In the genomic region with DNA sequence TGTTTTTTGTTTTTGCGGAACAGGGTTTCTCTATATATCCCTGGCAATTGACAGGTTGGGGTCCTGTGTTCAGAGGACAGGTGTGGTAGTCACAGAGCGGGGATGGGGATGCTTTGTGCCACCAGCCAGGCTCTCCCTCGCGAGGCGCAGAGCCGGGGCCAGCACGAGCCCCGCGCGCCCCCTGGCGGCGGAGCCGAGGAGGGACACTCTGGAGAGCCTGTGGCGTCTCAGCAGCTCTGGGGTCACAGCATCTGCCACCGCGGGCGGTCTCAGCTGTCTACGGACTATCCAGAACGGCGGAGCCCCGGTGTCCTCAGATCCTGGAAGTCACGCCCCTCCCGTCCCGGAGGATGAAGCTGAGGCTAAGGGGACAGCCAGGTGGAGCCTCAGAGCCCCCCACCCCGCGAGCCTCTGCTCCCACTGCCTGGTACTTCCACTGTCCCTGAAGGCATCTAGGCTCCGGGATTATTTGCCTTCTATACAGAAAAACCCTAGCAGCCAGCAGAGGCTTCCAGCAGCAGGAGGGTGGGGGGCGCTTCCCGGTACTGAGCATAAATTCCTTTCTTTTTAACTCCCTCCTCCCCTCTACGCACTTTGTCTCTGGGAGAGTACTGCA, we compare ENCODE assay signal across 8 mouse cellular contexts.
A peak's percentile ranks its signal among the peaks of the same experiment; 100 is the strongest.
DNase-seq lines count a peak whose midpoint lies in the region; ATAC-seq and TF ChIP-seq lines count a peak whose summit lies in the region.

No protein-coding gene starts in this region.

- peak; percentile 83 for TF ChIP-seq CTCF in bone marrow macrophage, adult 2 months (IDR thresholded peaks at IDR 0.05; ENCODE audit: low read depth, low read length)
- peak; percentile 73 for TF ChIP-seq CTCF in embryonic fibroblast, embryonic 13.5 days (IDR thresholded peaks at IDR 0.05; ENCODE audit: borderline replicate concordance, insufficient read depth, low read length)

- no peak for TF ChIP-seq POLR2A in bone marrow macrophage, adult 2 months (IDR thresholded peaks at IDR 0.05; ENCODE audit: borderline replicate concordance, low read depth, low read length)
- TF ChIP-seq POLR2A in embryonic fibroblast, embryonic 13.5 days (IDR thresholded peaks at IDR 0.05; ENCODE audit: low read depth, low read length), result no peak
- TF ChIP-seq POLR2A in myocyte (IDR thresholded peaks at IDR 0.05; ENCODE audit: insufficient read length, low read depth), result no peak

- no peak overlapping the region for H3K4me3 ChIP-seq in bone marrow macrophage, adult 2 months (ENCODE audit: insufficient read depth, low read length)
- no peak overlapping the region for H3K4me3 ChIP-seq in embryonic fibroblast, embryonic 13.5 days (ENCODE audit: insufficient read depth, low read length)
- no peak overlapping the region for H3K4me3 ChIP-seq in heart, embryonic 11.5 days (ENCODE audit: low read depth, low read length)
- H3K4me3 ChIP-seq in kidney, embryonic 14.5 days (ENCODE audit: low read length), result peak overlapping the region; percentile 24
- H3K4me3 ChIP-seq in liver, embryonic 11.5 days (ENCODE audit: low read depth, low read length), result peak overlapping the region; percentile 29; the same call in 1 of the 2 replicates
- no peak overlapping the region for H3K4me3 ChIP-seq in myocyte

- H3K4me1 ChIP-seq in bone marrow macrophage, adult 2 months (ENCODE audit: control insufficient read depth, insufficient read depth, low read length), result peaks cover 5% of the 10 kb centered on the region; the same call in 1 of the 2 replicates
- H3K4me1 ChIP-seq in embryonic fibroblast, embryonic 13.5 days (ENCODE audit: control insufficient read depth, insufficient read depth, low read length), result no peaks in the 10 kb centered on the region
- H3K4me1 ChIP-seq in heart, embryonic 11.5 days (ENCODE audit: control insufficient read depth, insufficient read depth, low read length), result no peaks in the 10 kb centered on the region
- H3K4me1 ChIP-seq in kidney, embryonic 14.5 days (ENCODE audit: control insufficient read depth, insufficient read depth, low read length), result no peaks in the 10 kb centered on the region
- H3K4me1 ChIP-seq in liver, embryonic 11.5 days (replicated peaks; ENCODE audit: control insufficient read depth, insufficient read depth, low read length), result no peaks in the 10 kb centered on the region

- H3K27me3 ChIP-seq in heart, embryonic 11.5 days (ENCODE audit: control insufficient read depth, insufficient read depth, low read length), result no peaks in the 10 kb centered on the region
- no peaks in the 10 kb centered on the region for H3K27me3 ChIP-seq in kidney, embryonic 14.5 days (ENCODE audit: control insufficient read depth, insufficient read depth, low read length)
- no peaks in the 10 kb centered on the region for H3K27me3 ChIP-seq in liver, embryonic 11.5 days (replicated peaks; ENCODE audit: control insufficient read depth, insufficient read depth, low read length)
- H3K27me3 ChIP-seq in myocyte (ENCODE audit: control insufficient read depth, insufficient read depth, insufficient read length), result no peaks in the 10 kb centered on the region
- H3K27me3 ChIP-seq in splenic B cell, adult 2 months (ENCODE audit: control insufficient read depth, insufficient read depth, low read length, poor library complexity, severe bottlenecking), result no peaks in the 10 kb centered on the region

- WGBS in heart, embryonic 11.5 days (ENCODE audit: insufficient replicate concordance), result 5% methylated on average over 30 of the region's 30 CpGs
- 8% methylated on average over 30 of the region's 30 CpGs for WGBS in kidney, embryonic 14.5 days
- WGBS in liver, embryonic 11.5 days, result 7% methylated on average over 30 of the region's 30 CpGs

- ATAC-seq in CD4-positive, CD25-positive, alpha-beta regulatory T cell, adult 4 months, result peak; percentile 90
- peak; percentile 64; the same call in 1 of the 2 replicates for ATAC-seq in heart, embryonic 11.5 days (replicated peaks; ENCODE audit: insufficient number of reproducible peaks, low FRiP score, low TSS enrichment)
- ATAC-seq in kidney, embryonic 14.5 days (ENCODE audit: low FRiP score, low TSS enrichment), result peak; percentile 79
- peak; percentile 82 for ATAC-seq in liver, embryonic 11.5 days (replicated peaks; ENCODE audit: low FRiP score)

- H3K9ac ChIP-seq in heart, embryonic 11.5 days (ENCODE audit: low read depth, low read length), result peak overlapping the region; percentile 58
- H3K9ac ChIP-seq in kidney, embryonic 14.5 days (ENCODE audit: low read depth, low read length), result no peak overlapping the region; the same call in 1 of the 2 replicates
- H3K9ac ChIP-seq in liver, embryonic 11.5 days (ENCODE audit: low read depth, low read length), result no peak overlapping the region

- H3K79me2 ChIP-seq in myocyte (ENCODE audit: control insufficient read depth, insufficient read depth), result no peaks in the 10 kb centered on the region

- peak overlapping the region; percentile 69 for H3K4me2 ChIP-seq in heart, embryonic 11.5 days
- peak overlapping the region; percentile 36 for H3K4me2 ChIP-seq in kidney, embryonic 14.5 days (replicated peaks; ENCODE audit: low read depth, low read length)
- peak overlapping the region; percentile 57 for H3K4me2 ChIP-seq in liver, embryonic 11.5 days
- peak overlapping the region; percentile 33 for H3K4me2 ChIP-seq in myocyte (ENCODE audit: low read depth)

- no peaks in the 10 kb centered on the region for H3K36me3 ChIP-seq in heart, embryonic 11.5 days (ENCODE audit: control insufficient read depth, insufficient read depth, low read length)
- no peaks in the 10 kb centered on the region for H3K36me3 ChIP-seq in kidney, embryonic 14.5 days (ENCODE audit: control insufficient read depth, insufficient read depth, low read length)
- H3K36me3 ChIP-seq in liver, embryonic 11.5 days (ENCODE audit: control insufficient read depth, insufficient read depth, low read length), result no peaks in the 10 kb centered on the region
- H3K36me3 ChIP-seq in myocyte (ENCODE audit: control insufficient read depth, insufficient read depth), result no peaks in the 10 kb centered on the region
- H3K36me3 ChIP-seq in splenic B cell, adult 2 months (ENCODE audit: control insufficient read depth, insufficient read depth, low read length, poor library complexity, severe bottlenecking), result no peaks in the 10 kb centered on the region

- H3K27ac ChIP-seq in bone marrow macrophage, adult 2 months (ENCODE audit: insufficient read depth, low read depth, low read length), result no peak overlapping the region
- H3K27ac ChIP-seq in embryonic fibroblast, embryonic 13.5 days (ENCODE audit: insufficient read depth, low read length), result no peak overlapping the region
- no peak overlapping the region for H3K27ac ChIP-seq in heart, embryonic 11.5 days (ENCODE audit: low read depth, low read length)
- H3K27ac ChIP-seq in kidney, embryonic 14.5 days (ENCODE audit: low read depth, low read length), result no peak overlapping the region
- H3K27ac ChIP-seq in liver, embryonic 11.5 days (ENCODE audit: low read depth, low read length), result no peak overlapping the region

- DNase-seq in liver, embryonic 11.5 days (ENCODE audit: low spot score), result peak; percentile 78
- peak; percentile 83 for DNase-seq in splenic B cell, adult 2 months (ENCODE audit: low read depth, low spot score)

- 0 out of 2 replicates have a peak, but pooled peaks cover 3% of the 10 kb centered on the region for H3K9me3 ChIP-seq in heart, embryonic 11.5 days (replicated peaks; ENCODE audit: control insufficient read depth, low read length)
- no peaks in the 10 kb centered on the region; the same call in 1 of the 2 replicates for H3K9me3 ChIP-seq in kidney, embryonic 14.5 days (ENCODE audit: control insufficient read depth, low read length)
- H3K9me3 ChIP-seq in liver, embryonic 11.5 days (ENCODE audit: control insufficient read depth, low read length), result no peaks in the 10 kb centered on the region

- H3ac ChIP-seq in myocyte (ENCODE audit: control insufficient read depth, insufficient read length), result no peak overlapping the region

TF ChIP-seq in myocyte, 11 proteins besides CTCF, POLR2A, EP300 and RAD21:
- TF ChIP-seq MYOG (IDR thresholded peaks at IDR 0.05; ENCODE audit: control insufficient read depth in 1 of 3, insufficient read depth in 1 of 3, insufficient read length in 2 of 3, low read depth in 2 of 3), result peak in 2 of 3 experiments; percentile 39 to 66
- TF ChIP-seq POLR2AphosphoS2 (IDR thresholded peaks at IDR 0.05; ENCODE audit: insufficient read length, low read depth), result no peak
- no peak for TF ChIP-seq CEBPB (IDR thresholded peaks at IDR 0.05; ENCODE audit: insufficient read depth, poor library complexity, severe bottlenecking)
- no peak for TF ChIP-seq MAX (IDR thresholded peaks at IDR 0.05; ENCODE audit: low read depth)
- TF ChIP-seq MYOD1 (IDR thresholded peaks at IDR 0.05; ENCODE audit: control insufficient read depth in 1 of 3, insufficient read length in 2 of 3, low read depth in 2 of 3), result peak in 1 of 3 experiments; percentile 42

Comparison
In these comparisons a context has a peak if more than half of its experiments do, and no peak if none do; other contexts are left out.
1. H3K4me3 ChIP-seq: peak in kidney, embryonic 14.5 days (single experiment) and liver, embryonic 11.5 days (single experiment); none in bone marrow macrophage, adult 2 months (single experiment), embryonic fibroblast, embryonic 13.5 days (single experiment), heart, embryonic 11.5 days (single experiment) and myocyte (single experiment).
2. Peak in every context shown above with its lines, with median percentiles within 50 percentile points of each other: ATAC-seq and H3K4me2 ChIP-seq.